Mouse (Mus musculus) splenic B cell, adult 2 months (primary cell): ENCODE data around the gene Ttll8.

Source experiments
- DNase-seq: peaks from one replicate; pipeline ENCODE4 v3.0.0-alpha.2; 2011; ENCODE audit warnings: low read depth, low spot score
- H3K27me3 ChIP-seq: 2 replicates; pipeline ENCODE4 v1.6.1; 2012; ENCODE audit warnings: mild to moderate bottlenecking, low read length, moderate library complexity, mixed read lengths; ENCODE audit not compliant: control insufficient read depth, poor library complexity, insufficient read depth, severe bottlenecking
- H3K36me3 ChIP-seq: 2 replicates; pipeline ENCODE4 v1.6.1; 2012; ENCODE audit warnings: mild to moderate bottlenecking, low read length, moderate library complexity, mixed read lengths; ENCODE audit not compliant: control insufficient read depth, poor library complexity, insufficient read depth, severe bottlenecking

Ttll8 gene

DNA sequence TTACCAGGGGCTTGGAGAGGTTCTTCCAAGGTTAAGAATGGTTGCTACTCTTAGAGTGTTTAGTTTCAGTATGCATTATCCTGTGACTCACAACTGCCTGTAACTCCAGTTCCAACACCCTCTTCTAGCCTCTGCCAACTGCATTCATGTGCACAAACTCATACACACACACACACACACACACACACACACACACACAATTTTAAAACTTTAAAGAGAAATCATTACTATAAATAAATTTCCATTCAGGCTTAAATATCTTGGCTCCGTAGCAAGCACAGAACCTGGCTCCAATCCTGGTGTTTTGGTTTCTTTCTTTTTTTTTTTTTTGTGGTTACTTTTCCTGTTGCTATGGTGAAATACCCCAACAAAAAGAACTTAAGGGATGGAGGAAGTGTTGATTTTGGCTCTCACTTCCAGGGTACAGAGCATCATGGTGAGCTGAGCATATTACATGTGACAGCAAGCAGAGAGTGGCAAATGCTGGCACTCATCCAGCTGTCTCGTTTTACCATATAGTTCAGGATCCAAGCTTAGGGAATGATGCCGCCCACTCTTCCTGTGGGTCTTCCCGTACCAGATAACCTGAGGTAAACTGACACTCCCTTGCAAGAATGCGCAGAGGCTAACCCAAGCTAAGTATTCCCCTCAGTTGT, 10.2 kb downstream of the Ttll8 start:
- no peaks in the 10 kb centered on the region for H3K27me3 ChIP-seq
- no peak for DNase-seq
- H3K36me3 ChIP-seq = no peaks in the 10 kb centered on the region

DNA sequence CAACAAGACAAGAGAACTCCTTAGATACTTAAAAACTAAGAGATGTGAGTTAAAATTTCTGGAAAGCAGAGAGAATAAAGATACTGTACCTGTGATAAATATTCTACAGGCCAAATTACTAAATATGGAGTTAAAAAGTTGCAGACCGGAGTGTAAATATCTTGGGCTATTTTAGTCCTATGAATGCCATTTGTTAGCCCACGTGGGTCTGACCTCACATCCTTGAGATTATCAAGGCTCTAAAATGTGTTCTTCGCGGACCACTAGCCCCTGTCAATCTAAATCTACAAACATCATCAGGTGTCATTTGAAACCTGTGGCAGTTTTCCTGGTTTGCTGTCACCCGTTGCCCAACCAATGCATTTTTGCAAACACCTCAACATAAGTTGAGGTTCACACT, 11.4 kb downstream of the Ttll8 start:
- DNase-seq = no peak
- Histone ChIP-seq H3K27me3 (no peaks in the 10 kb centered on the region), H3K36me3 (no peaks in the 10 kb centered on the region)

DNA sequence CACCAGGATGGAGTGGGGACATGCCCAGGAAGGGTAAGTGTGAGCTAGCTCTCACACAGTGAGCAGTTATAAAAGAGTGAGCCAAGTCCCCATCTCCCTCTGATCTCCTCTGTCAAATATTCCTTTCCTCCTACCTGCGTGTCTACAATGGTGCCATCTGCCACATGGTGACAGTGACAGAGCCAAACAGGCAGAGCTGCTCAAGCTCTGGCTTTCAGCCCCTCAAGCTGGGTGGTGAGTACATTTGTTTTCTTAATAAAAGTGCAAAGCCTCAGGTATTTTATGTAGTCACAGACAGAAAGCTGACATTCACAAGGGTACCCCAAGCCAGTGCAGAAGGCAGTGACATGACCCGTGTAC, 16.9 kb downstream of the Ttll8 start:
- Histone ChIP-seq H3K36me3 (no peaks in the 10 kb centered on the region), H3K27me3 (no peaks in the 10 kb centered on the region)
- no peak for DNase-seq

DNA sequence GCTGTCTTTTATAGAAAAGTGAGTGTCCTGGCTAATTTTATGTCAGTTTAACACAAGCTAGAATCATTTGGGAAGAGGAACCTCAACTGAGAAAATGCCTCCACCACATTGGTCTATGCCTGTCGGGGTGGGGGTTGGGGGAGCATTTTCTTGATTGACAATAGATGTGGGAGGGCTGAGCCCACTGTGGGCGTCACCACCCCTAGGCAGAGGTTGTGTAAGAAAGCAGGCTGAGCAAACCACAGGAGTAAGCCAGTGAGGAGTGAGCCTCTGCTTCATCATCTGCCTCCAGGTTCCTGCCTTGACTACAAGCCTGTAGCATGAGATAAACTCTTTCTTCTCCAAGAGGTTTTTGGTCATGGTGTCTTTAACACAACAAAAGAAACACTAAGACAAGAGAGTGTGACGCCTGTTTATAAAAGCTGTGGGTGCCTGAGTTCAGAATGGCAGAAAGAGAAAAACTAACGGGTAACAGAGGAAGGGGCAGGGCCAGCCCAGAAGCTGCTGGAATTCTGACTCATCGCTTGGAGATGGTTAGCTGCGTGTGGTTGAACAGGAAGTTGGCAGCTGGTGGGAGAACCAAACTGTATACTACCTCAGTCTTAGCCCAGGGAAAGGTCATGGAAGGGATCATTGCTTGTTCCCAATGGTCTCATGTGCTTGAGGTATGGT, 17.5 kb downstream of the Ttll8 start:
- H3K27me3 ChIP-seq = no peaks in the 10 kb centered on the region
- DNase-seq = no peak

DNA sequence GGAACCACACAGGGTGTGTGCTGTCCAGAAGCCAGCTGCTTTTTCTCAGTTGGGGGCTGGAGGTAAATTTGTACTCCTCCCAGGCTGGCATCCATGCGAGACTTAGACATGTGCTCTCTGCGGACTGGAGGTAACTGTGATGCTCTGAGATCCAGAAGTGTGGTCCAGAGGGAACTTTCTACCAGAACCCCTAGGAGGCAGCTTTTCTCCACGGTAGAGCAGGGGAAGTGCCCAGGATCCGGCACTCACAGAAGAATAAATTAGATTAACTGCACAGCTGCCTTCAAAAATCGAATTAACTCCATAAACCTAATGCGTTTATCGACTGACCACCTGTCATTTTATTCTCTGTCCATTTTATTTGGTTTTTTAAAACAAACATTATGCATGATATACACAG, 20.1 kb downstream of the Ttll8 start:
- no peaks in the 10 kb centered on the region for H3K36me3 ChIP-seq
- DNase-seq = no peak
- H3K27me3 ChIP-seq = no peaks in the 10 kb centered on the region

More for the DNA sequence above, 17.5 kb downstream of the Ttll8 start:
- H3K36me3 ChIP-seq = no peaks in the 10 kb centered on the region

DNA sequence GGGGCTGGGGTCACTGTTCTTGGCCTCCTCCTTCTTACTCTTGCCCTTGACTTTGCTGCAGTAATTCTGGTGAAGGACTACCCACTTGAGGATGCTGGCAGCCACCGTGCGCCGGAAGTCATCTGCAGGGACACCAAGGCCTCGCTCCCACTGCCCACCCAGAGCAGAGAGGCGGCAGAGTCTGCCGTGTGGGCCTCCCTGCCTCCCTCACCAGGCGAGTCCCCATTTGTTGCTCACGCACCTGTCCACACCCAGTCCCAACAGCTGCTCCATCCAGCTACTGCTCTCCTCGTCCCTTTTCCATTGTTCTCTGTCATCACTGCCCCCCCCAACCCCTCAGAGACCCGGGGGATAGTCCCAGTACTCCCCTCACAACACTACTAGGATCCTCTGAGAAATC, 21.6 kb downstream of the Ttll8 start:
- no peaks in the 10 kb centered on the region for H3K27me3 ChIP-seq

DNA sequence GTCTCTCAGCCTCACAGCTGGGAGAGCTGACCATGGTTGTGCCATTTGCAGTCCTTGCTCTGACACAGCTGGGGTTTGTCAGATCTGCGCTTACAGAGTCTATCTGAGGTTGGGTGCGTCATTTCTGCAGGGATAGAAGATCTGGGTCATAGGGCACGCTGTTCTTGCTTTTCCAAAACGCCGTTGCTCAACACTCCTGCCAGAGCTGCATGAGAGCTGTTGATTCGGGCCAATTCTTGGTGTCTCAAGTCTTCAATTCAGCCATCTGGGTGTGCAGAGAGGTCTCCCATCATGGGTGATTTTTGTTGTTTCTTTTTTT, 32.3 kb downstream of the Ttll8 start:
- DNase-seq = no peak
- no peaks in the 10 kb centered on the region for H3K27me3 ChIP-seq
- no peaks in the 10 kb centered on the region for H3K36me3 ChIP-seq

More for the DNA sequence above, 21.6 kb downstream of the Ttll8 start:
- no peak for DNase-seq
- no peaks in the 10 kb centered on the region for H3K36me3 ChIP-seq

DNA sequence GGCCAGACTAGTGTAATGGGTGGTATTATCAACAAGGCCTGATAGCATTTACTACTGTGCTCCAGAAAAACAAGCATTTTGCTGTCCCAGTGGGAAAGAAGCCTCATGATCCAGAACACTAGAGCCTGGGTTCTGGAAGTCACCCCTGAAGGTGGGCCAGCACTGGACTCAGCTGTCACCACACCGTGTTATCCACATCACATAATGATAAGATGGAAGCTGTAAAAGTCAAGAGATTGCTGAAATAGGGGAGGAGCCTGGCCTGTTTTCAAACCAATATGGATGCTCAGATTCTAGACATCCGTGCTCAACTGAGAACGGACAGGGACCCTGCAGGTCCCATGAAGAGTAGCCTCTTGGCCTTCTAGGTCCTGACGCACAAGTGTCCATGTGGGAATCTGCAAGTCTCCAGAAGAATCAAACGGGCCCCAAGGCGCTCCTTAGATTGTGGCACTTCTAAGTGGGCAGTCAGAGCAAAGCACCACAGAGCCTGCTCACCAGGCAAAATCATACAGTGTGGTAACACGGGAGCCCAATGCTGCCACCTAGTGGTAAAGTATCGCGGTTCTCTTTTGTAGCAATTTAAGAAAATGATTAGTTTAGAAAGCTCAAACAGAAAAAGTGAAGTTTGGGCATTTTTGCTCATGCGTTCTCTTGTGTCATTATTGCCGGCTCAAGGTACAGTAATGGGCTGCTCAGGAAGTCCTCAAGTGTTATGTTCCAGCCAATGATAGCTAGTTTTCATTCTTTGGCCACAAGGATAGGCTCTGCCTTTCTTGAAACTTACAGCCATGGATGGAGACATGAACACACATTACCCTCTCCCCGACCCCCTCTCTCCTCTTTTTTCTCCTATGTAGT, 32.9 kb downstream of the Ttll8 start:
- DNase-seq = peak; percentile 80
- Histone ChIP-seq H3K36me3 (no peaks in the 10 kb centered on the region), H3K27me3 (no peaks in the 10 kb centered on the region)

DNA sequence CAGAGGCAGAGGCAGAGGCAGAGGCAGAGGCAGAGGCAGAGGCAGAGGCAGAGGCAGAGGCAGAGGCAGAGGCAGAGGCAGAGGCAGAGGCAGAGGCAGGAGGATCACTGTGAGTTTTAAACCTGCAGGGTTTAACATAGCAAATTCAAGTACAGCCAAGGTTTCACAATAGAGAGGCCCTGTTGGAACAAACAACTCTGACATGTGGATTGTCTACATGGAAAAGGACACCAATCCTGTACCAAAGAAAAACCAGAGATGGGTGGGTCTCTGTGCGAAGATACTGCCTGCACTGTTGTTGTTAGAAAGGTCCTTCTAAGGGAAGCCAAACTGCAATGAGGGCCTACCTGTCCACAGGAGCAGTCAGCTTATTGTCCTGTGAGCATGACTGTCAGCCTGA, 34.2 kb downstream of the Ttll8 start:
- Histone ChIP-seq H3K27me3 (no peaks in the 10 kb centered on the region), H3K36me3 (no peaks in the 10 kb centered on the region)
- no peak for DNase-seq

DNA sequence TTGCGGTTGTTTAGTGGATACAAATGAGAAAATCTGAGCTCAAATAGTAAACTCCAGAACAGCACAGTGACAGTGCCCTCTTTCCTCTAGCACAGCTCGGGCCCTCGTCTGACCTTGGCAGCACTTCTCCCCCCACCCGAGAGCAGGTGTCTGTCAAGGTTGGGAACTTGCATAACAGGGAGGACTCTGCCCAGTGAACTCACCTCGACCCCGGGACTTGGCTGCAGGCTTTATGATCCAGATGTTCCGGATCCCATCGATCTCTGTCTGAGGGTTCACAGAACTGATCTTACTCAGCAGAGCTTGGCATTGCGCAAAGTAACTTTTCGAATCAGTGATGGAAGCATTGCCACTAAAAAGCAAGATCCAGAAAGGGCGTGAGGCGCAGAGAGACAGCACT, 34.9 kb downstream of the Ttll8 start:
- no peak for DNase-seq

DNA sequence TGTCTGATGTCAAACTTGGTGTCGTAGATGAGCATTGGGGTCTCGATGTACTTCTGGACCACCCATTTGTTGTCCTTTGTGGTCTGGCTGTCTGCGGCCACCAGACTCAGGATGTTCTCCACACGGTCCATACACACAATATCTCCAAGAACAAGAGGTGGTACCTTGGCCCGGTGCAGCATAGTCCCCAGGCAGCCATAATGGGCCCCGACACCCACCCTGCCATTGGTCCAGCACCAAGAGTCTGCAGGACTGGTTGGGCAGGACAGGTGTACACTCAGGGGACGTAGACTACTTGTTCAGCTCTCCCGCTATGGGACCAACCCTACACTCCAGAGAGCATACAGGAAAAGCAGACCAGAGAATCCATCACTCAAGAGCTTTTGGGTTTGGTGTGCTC, 37.1 kb downstream of the Ttll8 start:
- DNase-seq = no peak
- Histone ChIP-seq H3K36me3 (no peaks in the 10 kb centered on the region), H3K27me3 (no peaks in the 10 kb centered on the region)

More for the DNA sequence above, 34.9 kb downstream of the Ttll8 start:
- H3K36me3 ChIP-seq = no peaks in the 10 kb centered on the region
- H3K27me3 ChIP-seq = no peaks in the 10 kb centered on the region

DNA sequence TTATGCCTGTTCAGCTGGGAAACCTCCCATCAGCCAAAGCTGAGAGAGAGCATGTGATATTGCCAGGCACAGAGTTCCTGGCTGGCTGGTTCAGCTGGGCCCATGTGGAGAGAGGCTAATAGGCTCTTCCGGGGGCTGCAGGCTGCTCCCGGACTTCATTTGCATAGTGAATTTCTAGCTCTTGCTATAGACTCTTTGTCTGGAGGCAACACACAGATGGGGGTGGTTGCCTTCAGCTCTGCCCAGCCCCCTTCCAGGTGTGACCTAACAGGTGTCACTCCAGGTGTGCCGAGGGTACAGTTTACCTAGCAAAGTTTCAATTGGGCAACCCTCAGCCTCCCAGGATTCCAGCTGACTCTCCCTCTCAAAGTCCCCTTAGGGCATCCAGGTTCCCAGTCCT, 37.9 kb downstream of the Ttll8 start:
- DNase-seq = no peak
- H3K36me3 ChIP-seq = no peaks in the 10 kb centered on the region

DNA sequence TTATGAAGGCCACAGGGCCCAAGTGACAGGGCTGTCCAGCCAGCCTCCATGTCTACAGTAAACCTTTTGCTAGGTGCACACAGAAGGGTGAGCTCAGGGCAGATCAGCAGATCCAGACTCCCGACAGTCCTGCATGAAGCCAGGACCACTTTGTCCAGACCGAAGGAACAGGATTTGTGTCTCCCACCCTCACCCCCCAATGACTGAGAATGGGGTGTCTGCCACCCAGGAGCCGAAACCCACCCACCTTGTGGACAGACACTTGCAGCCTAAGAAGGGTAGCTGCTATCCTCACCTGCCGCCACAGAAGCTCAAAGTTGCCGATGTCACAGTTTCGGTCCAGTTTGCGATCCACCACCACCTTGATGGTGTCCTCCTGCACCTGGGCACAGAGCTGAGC, 39.2 kb downstream of the Ttll8 start:
- H3K27me3 ChIP-seq = no peaks in the 10 kb centered on the region
- H3K36me3 ChIP-seq = no peaks in the 10 kb centered on the region
- DNase-seq = no peak

More for the DNA sequence above, 37.9 kb downstream of the Ttll8 start:
- no peaks in the 10 kb centered on the region for H3K27me3 ChIP-seq

DNA sequence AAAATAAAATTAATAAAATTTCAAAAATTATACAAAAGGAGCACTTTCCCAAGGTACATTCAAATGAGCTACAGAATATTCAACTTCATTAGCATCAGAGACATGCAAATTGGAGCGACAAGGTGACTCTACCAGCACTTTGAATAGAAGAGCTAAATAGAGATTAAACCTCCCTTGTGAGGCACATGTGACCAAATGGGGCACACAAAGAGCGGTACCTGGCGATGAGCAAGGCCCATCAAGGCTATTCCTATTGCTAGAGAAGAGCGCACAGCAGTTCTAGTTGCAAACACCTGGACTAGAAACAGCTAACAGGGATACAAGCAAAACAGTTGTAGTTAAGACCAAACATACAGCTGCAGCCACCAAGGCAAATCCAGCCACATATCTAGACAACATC, 47.9 kb downstream of the Ttll8 start:
- Histone ChIP-seq H3K27me3 (no peaks in the 10 kb centered on the region), H3K36me3 (no peaks in the 10 kb centered on the region)
- no peak for DNase-seq

DNA sequence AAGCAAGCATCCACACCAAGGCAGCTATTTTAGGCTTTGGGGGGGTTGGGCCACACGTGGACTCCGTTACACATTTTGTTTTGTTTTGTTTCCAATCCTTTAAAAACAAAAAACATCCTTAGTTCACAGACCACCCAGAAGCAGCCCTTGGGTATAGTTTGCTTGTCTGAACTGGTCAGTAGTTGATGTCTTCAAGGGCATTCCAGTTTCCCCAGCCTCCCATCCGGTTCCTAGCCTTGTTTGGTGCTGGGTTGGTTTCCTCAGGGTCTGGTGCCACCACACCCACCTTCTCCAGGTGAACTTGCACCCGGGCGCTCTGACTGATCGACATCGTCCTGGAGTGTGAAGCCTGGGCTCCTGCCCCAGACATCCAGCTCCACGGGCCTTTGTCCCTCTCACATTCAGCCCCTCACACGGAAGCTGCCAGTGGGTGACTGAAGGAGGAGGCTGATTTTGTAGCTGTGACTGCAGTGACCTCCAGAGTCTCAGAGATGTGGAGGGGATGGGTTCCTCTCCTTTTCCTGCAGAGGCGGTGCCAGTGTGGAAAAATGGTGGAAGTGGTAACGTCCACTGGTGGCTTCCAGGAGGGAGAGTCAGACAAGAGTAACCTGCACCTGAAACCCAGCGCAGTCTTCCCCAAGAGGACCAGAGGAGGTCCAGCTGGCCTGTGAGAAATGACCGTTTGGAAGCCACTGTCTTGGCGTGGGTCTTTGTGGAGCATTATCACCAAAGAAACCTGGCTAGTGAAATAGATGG, 50.0 kb downstream of the Ttll8 start:
- DNase-seq = no peak
- Histone ChIP-seq H3K27me3 (no peaks in the 10 kb centered on the region), H3K36me3 (no peaks in the 10 kb centered on the region)
